Mouse (Mus musculus) thymus, adult 2 months (tissue): ENCODE data around the gene 4930452B06Rik. TPM values are rescaled to one million over a fixed set of nuclear protein-coding genes. Genes with fewer than 3 reads are reported as not detected.

Experiments
- DNase-seq: peaks from one replicate; pipeline ENCODE4 v3.0.0; 2021
- H3K27ac ChIP-seq: fragments of 200-500 bp; 2 replicates; pipeline ENCODE4 v1.5.1; 2012; ENCODE audit warnings: low read length, control low read depth; ENCODE audit not compliant: control insufficient read depth, insufficient read depth
- H3K27me3 ChIP-seq: fragments of 200-500 bp; 2 replicates; pipeline ENCODE4 v1.6.1; 2012; ENCODE audit warnings: mild to moderate bottlenecking, low read length, moderate library complexity, mixed read lengths; ENCODE audit not compliant: control insufficient read depth, insufficient read depth
- H3K36me3 ChIP-seq: fragments of 200-500 bp; 2 replicates; pipeline ENCODE4 v1.6.1; 2012; ENCODE audit warnings: mild to moderate bottlenecking, low read length, moderate library complexity; ENCODE audit not compliant: control insufficient read depth, insufficient read depth
- H3K4me1 ChIP-seq: fragments of 200-500 bp; replicated peaks from 2 replicates; pipeline ENCODE4 v1.6.1; 2012; ENCODE audit warnings: low read length; ENCODE audit not compliant: control insufficient read depth, insufficient read depth
- H3K4me3 ChIP-seq: fragments of 200-500 bp; 2 replicates; pipeline ENCODE4 v1.5.1; 2012; ENCODE audit warnings: mild to moderate bottlenecking, low read length, control low read depth, moderate library complexity; ENCODE audit not compliant: control insufficient read depth, insufficient read depth
- CTCF ChIP-seq: fragments of 200-500 bp; IDR thresholded peaks from 2 replicates; pipeline ENCODE4 v1.5.1; 2012; ENCODE audit warnings: mild to moderate bottlenecking, control low read depth, low read length, moderate library complexity, borderline replicate concordance; ENCODE audit not compliant: control insufficient read depth, poor library complexity, insufficient read depth; ENCODE audit errors: extremely low read depth
- POLR2A ChIP-seq: fragments of 200-500 bp; IDR thresholded peaks from 2 replicates; pipeline ENCODE4 v1.6.1; 2012; ENCODE audit warnings: mild to moderate bottlenecking, low read length, control low read depth, moderate library complexity; ENCODE audit not compliant: control insufficient read depth, poor library complexity, insufficient read depth; ENCODE audit errors: extremely low read depth
- WGBS: fragments of 180-500 bp; shearing (Covaris S2); methylation state at CpG from one replicate; pipeline ENCODE4 v1.1.7; 2018; 5-methylcytosine and 5-hydroxymethylcytosine counted together
- polyA plus RNA-seq: library from polyadenylated mRNA; depleted of rRNA; stranded (reverse); fragments of >200 nt; gene quantifications from 2 replicates; pipeline ENCODE4 v1.2.3, GENCODE M21; 2012

The 4930452B06Rik gene
- polyA plus RNA-seq, 1 experiment = 1.1 TPM

DNA sequence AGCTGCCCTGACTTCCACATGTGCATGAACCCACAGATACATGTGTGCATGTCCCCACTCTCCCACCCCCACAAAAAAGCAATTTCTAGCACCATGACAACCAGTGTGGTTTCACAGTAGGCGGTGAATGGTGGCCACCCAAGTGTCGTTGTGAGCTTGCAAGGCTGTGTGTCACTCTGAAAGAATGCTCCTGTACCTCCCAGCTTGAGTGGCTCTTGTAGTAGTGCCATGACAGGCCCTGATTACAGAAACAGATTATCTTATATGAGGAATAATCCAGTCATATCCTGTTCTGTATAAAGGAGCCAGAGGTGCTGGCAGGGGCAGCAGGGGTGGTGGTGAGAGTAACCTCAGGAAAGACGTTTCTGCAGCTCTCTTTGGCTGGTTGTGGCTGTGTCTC, 247.4 kb downstream of the 4930452B06Rik start:
- no peaks in the 10 kb centered on the region for H3K4me1 ChIP-seq
- no peak for DNase-seq
- WGBS = 28% methylated on average over 3 of the region's 3 CpGs
- no peak overlapping the region for H3K4me3 ChIP-seq
- H3K27me3 ChIP-seq = no peaks in the 10 kb centered on the region
- no peaks in the 10 kb centered on the region for H3K36me3 ChIP-seq
- no peak for TF ChIP-seq POLR2A
- no peak for TF ChIP-seq CTCF
- no peak overlapping the region for H3K27ac ChIP-seq

DNA sequence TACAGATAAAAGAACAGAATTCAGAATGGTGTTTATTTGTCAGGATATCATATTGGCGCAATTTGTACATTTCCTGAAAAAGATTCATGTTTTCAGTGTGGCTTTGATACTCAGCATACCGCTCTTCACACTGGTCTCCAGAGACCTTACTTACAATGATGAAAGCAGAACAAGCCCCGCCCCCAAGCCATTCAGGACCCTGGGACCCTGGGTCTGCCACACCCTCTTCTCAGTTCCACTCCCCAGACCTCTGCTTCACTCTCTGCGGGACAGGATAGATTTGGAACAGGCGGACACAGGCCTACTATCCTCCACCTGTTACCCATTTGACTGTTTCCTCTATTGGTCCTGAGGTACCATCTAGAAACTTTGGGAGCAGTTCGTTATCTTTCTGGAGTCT, 260.1 kb downstream of the 4930452B06Rik start:
- Histone ChIP-seq H3K36me3 (no peaks in the 10 kb centered on the region), H3K27me3 (no peaks in the 10 kb centered on the region), H3K4me3 (no peak overlapping the region), H3K4me1 (no peaks in the 10 kb centered on the region), H3K27ac (no peak overlapping the region)
- WGBS = 87% methylated on average over 6 of the region's 6 CpGs
- TF ChIP-seq POLR2A = no peak
- no peak for TF ChIP-seq CTCF
- no peak for DNase-seq

DNA sequence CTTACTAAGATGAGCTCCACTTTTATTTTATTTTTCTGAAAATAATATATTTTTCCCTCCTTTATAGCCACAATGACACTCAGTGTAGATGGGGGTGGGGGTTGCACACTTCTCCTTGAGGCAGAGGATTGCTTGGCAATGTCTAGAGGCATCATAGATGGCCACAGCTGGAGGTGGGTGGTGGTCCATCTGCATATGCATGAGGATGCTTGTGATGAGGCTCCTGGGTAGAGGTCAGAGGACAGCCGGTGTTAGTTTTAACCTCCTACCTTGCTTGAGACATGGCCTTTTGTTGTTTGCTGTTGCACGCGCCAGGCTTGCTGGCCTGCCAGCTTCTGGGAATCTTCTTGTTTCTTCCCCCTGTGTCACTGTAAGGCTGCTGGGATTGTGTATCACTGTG, 262.7 kb downstream of the 4930452B06Rik start:
- no peaks in the 10 kb centered on the region for H3K4me1 ChIP-seq
- H3K27me3 ChIP-seq = no peaks in the 10 kb centered on the region
- 97% methylated on average over 3 of the region's 3 CpGs for WGBS
- TF ChIP-seq POLR2A (no peak), CTCF (no peak)
- H3K36me3 ChIP-seq = no peaks in the 10 kb centered on the region
- no peak for DNase-seq
- H3K27ac ChIP-seq = no peak overlapping the region
- H3K4me3 ChIP-seq = no peak overlapping the region

DNA sequence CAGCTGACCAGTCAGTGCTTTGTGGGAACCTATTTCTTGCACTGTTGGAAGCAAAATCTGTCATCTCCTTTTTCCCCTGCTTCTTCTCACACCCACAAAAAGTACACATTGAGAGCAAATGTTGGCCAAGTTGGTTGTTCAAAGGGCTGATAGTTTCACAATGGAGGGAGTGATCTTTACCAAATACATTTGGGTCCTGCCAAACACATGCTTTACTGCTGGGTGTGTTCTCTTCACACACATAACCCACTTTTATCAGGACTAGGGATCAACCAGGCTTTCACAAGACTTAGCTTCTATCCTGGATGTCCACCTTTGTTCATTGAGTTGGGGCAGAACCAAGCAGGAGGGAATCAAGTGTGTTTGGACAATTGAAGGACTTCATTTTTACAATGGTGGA, 267.5 kb downstream of the 4930452B06Rik start:
- no peaks in the 10 kb centered on the region for H3K4me1 ChIP-seq
- H3K27ac ChIP-seq = no peak overlapping the region
- no peak overlapping the region for H3K4me3 ChIP-seq
- H3K27me3 ChIP-seq = no peaks in the 10 kb centered on the region
- no peak for DNase-seq
- no peaks in the 10 kb centered on the region for H3K36me3 ChIP-seq
- TF ChIP-seq CTCF (no peak), POLR2A (no peak)

DNA sequence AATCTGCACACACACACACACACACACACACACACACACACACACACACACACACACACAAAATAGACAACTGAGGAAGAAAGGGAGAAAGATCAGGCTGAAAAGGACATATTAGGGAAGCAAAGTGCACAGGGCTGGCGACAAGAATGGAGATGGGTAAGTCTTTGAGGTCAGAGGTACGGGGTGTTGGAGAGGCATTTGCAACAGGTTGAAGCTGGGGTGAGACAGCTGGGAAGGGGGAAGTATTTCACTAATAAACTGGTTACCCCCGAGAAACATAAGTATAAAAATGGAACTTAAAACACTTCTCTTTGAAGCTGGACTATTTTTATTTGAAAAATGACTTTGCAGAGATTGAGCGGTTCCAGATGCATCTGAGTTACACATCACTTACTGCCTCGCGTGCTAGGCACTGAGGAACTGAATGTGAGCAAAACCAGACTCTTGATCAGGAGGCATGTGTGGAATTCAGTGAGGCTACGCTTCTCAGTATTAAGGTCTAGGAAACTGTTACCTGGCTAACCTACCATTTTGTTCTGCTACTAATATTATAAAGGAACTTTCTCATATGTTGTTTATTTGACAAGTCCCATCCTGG, 270.3 kb downstream of the 4930452B06Rik start:
- H3K4me3 ChIP-seq = no peak overlapping the region
- no peaks in the 10 kb centered on the region for H3K36me3 ChIP-seq
- no peak for DNase-seq
- 48% methylated on average over 7 of the region's 7 CpGs for WGBS
- TF ChIP-seq POLR2A (no peak), CTCF (no peak)
- H3K27ac ChIP-seq = no peak overlapping the region
- H3K4me1 ChIP-seq = no peaks in the 10 kb centered on the region
- no peaks in the 10 kb centered on the region for H3K27me3 ChIP-seq

DNA sequence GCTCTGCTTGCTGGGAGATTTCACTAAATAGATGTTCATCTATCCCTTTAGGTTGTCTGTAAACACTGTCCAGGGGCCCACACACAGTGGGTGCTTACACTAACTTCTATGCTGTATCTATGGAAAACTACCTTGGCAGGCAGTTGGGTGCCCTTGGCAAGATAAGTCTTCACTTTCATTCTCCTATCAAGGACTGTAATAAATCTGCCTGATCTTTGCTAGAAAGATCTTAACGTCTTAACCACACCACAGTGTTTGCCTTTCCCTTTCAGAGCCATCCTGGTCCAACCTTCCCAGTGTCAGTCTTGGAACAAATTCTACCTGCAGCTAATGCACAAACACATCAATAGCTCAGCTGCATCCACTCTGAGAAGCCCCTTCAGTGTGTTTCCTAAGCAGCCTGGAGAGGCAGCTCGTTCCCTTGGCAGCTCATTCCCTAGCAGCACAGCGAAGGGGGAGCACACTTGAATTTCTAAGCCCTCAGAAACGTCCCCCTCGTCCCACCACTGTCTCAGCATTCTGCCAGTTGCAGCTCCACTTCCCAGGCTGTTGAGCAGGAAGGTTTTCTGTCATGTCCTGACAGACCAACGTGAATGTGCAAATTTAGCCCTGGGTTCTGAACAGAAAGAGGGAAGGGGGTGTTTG, 273.7 kb downstream of the 4930452B06Rik start:
- TF ChIP-seq POLR2A (no peak), CTCF (no peak)
- no peaks in the 10 kb centered on the region for H3K36me3 ChIP-seq
- WGBS = 41% methylated on average over 6 of the region's 6 CpGs

More for the DNA sequence above, 273.7 kb downstream of the 4930452B06Rik start:
- DNase-seq = no peak
- Histone ChIP-seq H3K4me3 (no peak overlapping the region), H3K27me3 (no peaks in the 10 kb centered on the region), H3K4me1 (no peaks in the 10 kb centered on the region), H3K27ac (no peak overlapping the region)
